Mouse (Mus musculus): Measurements from ENCODE around the gene Ldlrad1. TPM values are rescaled to one million over a fixed set of nuclear protein-coding genes. Genes with fewer than 3 reads are reported as not detected.

Ldlrad1 gene
- polyA plus RNA-seq, 1 experiment from 2014 or later = not detected

DNA sequence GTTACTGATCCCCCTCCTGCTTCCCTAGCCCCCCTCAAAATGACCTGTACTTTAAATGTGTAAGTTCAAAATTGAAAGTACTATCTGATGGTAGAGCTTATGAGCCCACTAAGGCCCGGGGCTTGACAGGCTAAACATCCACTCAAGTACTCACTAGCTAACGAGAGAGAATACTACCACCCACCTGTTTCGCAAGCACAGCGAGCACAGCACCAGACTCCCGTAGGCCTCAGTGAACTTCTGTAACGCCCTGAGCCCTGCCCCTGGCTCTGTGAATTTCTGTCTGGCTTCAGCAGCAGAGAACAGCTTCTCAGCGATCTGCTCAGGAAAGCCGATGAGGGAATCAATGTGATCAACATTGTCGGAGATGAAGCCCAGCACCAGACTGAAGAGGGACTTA, 38.1 kb downstream of the Ldlrad1 start:
- no peaks in the 10 kb centered on the region for H3K27me3 ChIP-seq
- H3K4me3 ChIP-seq = no peak overlapping the region
- peaks cover 56% of the 10 kb centered on the region for H3K4me1 ChIP-seq
- no peaks in the 10 kb centered on the region for H3K9me3 ChIP-seq
- H3K36me3 ChIP-seq = peaks cover 36% of the 10 kb centered on the region
- H3K4me2 ChIP-seq (replicated peaks) = no peak overlapping the region
- no peak for ATAC-seq (ENCODE audit: low FRiP score, low read depth)
- H3K27ac ChIP-seq = no peak overlapping the region
- no peak overlapping the region; the same call in 1 of the 2 replicates for H3K9ac ChIP-seq
- WGBS = 80% methylated on average over 9 of the region's 9 CpGs

- no peak for ATAC-seq (ENCODE audit: low FRiP score, low read depth)
- H3K4me3 ChIP-seq = no peak overlapping the region
- no peak overlapping the region for H3K4me2 ChIP-seq (replicated peaks)
- H3K9ac ChIP-seq = no peak overlapping the region
- H3K27me3 ChIP-seq = no peaks in the 10 kb centered on the region
- peaks cover 60% of the 10 kb centered on the region for H3K4me1 ChIP-seq
- peaks cover 28% of the 10 kb centered on the region for H3K36me3 ChIP-seq
- 89% methylated on average over 3 of the region's 3 CpGs for WGBS
- no peak overlapping the region for H3K27ac ChIP-seq
- no peaks in the 10 kb centered on the region for H3K9me3 ChIP-seq
Observed at GRCm38 (mm10) chr4:107248061-107248460, 39.1 kb downstream of the Ldlrad1 start.

GRCm38 (mm10) chr4:107249471-107249870, 40.5 kb downstream of the Ldlrad1 start:
- 51% methylated on average over 2 of the region's 2 CpGs for WGBS
- H3K27me3 ChIP-seq = no peaks in the 10 kb centered on the region

GRCm38 (mm10) chr4:107250494-107250893, 41.5 kb downstream of the Ldlrad1 start:
- peaks cover 9% of the 10 kb centered on the region; the same call in 1 of the 2 replicates for H3K36me3 ChIP-seq
- no peaks in the 10 kb centered on the region for H3K27me3 ChIP-seq
- WGBS = 25% methylated on average over 4 of the region's 4 CpGs
- no peak overlapping the region for H3K4me3 ChIP-seq
- H3K4me2 ChIP-seq (replicated peaks) = no peak overlapping the region
- no peaks in the 10 kb centered on the region for H3K9me3 ChIP-seq
- ATAC-seq (ENCODE audit: low FRiP score, low read depth) = no peak
- no peak overlapping the region for H3K9ac ChIP-seq
- peaks cover 60% of the 10 kb centered on the region for H3K4me1 ChIP-seq
- no peak overlapping the region for H3K27ac ChIP-seq

More at GRCm38 (mm10) chr4:107249471-107249870, 40.5 kb downstream of the Ldlrad1 start:
- no peak overlapping the region for H3K4me3 ChIP-seq
- H3K4me1 ChIP-seq = peaks cover 62% of the 10 kb centered on the region
- H3K27ac ChIP-seq = no peak overlapping the region
- H3K9ac ChIP-seq = no peak overlapping the region
- no peaks in the 10 kb centered on the region for H3K9me3 ChIP-seq
- peaks cover 15% of the 10 kb centered on the region for H3K36me3 ChIP-seq
- H3K4me2 ChIP-seq (replicated peaks) = no peak overlapping the region; the same call in 1 of the 2 replicates
- ATAC-seq (ENCODE audit: low FRiP score, low read depth) = no peak

DNA sequence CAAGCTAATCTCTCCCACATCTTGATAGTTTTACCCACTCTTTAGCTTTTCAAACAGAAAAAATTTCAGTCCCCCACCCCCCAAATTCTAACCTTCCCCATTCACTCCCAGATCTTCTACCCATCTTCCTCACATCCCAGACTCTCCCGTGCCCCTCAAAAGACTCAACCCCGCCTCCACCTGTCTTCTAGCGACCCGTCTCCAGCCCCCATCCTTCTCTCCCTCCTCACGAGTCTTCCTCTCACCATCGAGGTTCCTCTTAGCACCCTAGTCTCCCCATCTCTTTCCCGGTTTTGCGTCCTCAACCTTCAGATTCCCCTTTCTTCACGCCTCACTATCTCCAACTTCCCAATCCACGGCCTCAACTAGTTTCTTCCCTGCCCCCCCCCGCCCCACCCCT, 43.5 kb downstream of the Ldlrad1 start:
- no peaks in the 10 kb centered on the region for H3K36me3 ChIP-seq
- peak overlapping the region; percentile 85 for H3K4me3 ChIP-seq
- WGBS = under 1% methylated on average over 11 of the region's 11 CpGs
- H3K4me2 ChIP-seq (replicated peaks) = peak overlapping the region; percentile 80
- no peaks in the 10 kb centered on the region for H3K9me3 ChIP-seq
- peak overlapping the region; percentile 84 for H3K9ac ChIP-seq
- peaks cover 45% of the 10 kb centered on the region for H3K4me1 ChIP-seq
- peak overlapping the region; percentile 48; the same call in 1 of the 2 replicates for H3K27ac ChIP-seq
- no peak for ATAC-seq (ENCODE audit: low FRiP score, low read depth)
- H3K27me3 ChIP-seq = no peaks in the 10 kb centered on the region

- Histone ChIP-seq H3K27me3 (no peaks in the 10 kb centered on the region), H3K36me3 (no peaks in the 10 kb centered on the region), H3K9ac (peak within 1 kb of the TSS; percentile 85), H3K27ac (peak within 1 kb of the TSS; percentile 80), H3K4me3 (peak within 1 kb of the TSS; percentile 85), H3K9me3 (no peaks in the 10 kb centered on the region), H3K4me2 (replicated peaks) (peak within 1 kb of the TSS; percentile 80), H3K4me1 (peaks cover 37% of the 10 kb centered on the region)
- peak; percentile 97 for ATAC-seq (ENCODE audit: low FRiP score, low read depth)
- under 1% methylated on average over 87 of the region's 101 CpGs for WGBS
Observed at GRCm38 (mm10) chr4:107253125-107254091, 44.4 kb downstream of the Ldlrad1 start, which contains the start of the genes Lrrc42 and Hspb11. Gene Lrrc42, minus strand, starts transcription at chr4:107253532. Gene Hspb11, plus strand, starts transcription at chr4:107253593.

GRCm38 (mm10) chr4:107254414-107254813, 45.4 kb downstream of the Ldlrad1 start:
- no peaks in the 10 kb centered on the region for H3K27me3 ChIP-seq
- no peaks in the 10 kb centered on the region for H3K36me3 ChIP-seq
- peak overlapping the region; percentile 67 for H3K4me2 ChIP-seq (replicated peaks)
- 13% methylated on average over 3 of the region's 3 CpGs for WGBS
- peak overlapping the region; percentile 85 for H3K9ac ChIP-seq
- peaks cover 29% of the 10 kb centered on the region for H3K4me1 ChIP-seq
- H3K9me3 ChIP-seq = no peaks in the 10 kb centered on the region
- no peak for ATAC-seq (ENCODE audit: low FRiP score, low read depth)
- H3K4me3 ChIP-seq = peak overlapping the region; percentile 85
- peak overlapping the region; percentile 80 for H3K27ac ChIP-seq

- ATAC-seq (ENCODE audit: low FRiP score, low read depth) = no peak
- no peak overlapping the region for H3K27ac ChIP-seq
- no peaks in the 10 kb centered on the region for H3K4me1 ChIP-seq
- no peak overlapping the region for H3K4me2 ChIP-seq (replicated peaks)
- no peak overlapping the region for H3K9ac ChIP-seq
- H3K36me3 ChIP-seq = peaks cover 8% of the 10 kb centered on the region
- H3K9me3 ChIP-seq = peaks cover 3% of the 10 kb centered on the region
- H3K27me3 ChIP-seq = no peaks in the 10 kb centered on the region
- 43% methylated on average over 4 of the region's 4 CpGs for WGBS
- H3K4me3 ChIP-seq = no peak overlapping the region
Observed at GRCm38 (mm10) chr4:107260001-107260400, 51.0 kb downstream of the Ldlrad1 start.

Other genes starting within 250 kb of the Ldlrad1 start
- 97.2 and 99.5 TPM in 2 replicates for gene Mrpl37, start 142.3 kb upstream of the Ldlrad1 start, polyA plus RNA-seq (2015; fragmentation: Nextera tagmentation; extraction: Ambion mirVana)
- gene Cyb5rl, start 142.2 kb upstream of the Ldlrad1 start, polyA plus RNA-seq (2015; fragmentation: Nextera tagmentation; extraction: Ambion mirVana) = 7.0 and 7.3 TPM in 2 replicates
- gene Cdcp2, start 112.3 kb upstream of the Ldlrad1 start, polyA plus RNA-seq (2015; fragmentation: Nextera tagmentation; extraction: Ambion mirVana) = 0.08 TPM in 1 of 2 replicates, not detected in the other
- 423 and 430 TPM in 2 replicates for gene Tmem59, start 30.8 kb upstream of the Ldlrad1 start, polyA plus RNA-seq (2015; fragmentation: Nextera tagmentation; extraction: Ambion mirVana)
- gene Tceanc2, start 30.1 kb upstream of the Ldlrad1 start, polyA plus RNA-seq (2015; fragmentation: Nextera tagmentation; extraction: Ambion mirVana) = 29.1 and 32.7 TPM in 2 replicates
- gene Lrrc42, start 44.4 kb downstream of the Ldlrad1 start, polyA plus RNA-seq (2015; fragmentation: Nextera tagmentation; extraction: Ambion mirVana) = 102 and 103 TPM in 2 replicates
- 44.0 and 44.9 TPM in 2 replicates for gene Hspb11, start 44.4 kb downstream of the Ldlrad1 start, polyA plus RNA-seq (2015; fragmentation: Nextera tagmentation; extraction: Ambion mirVana)
- not detected in 2 replicates for gene Dio1, start 98.0 kb downstream of the Ldlrad1 start, polyA plus RNA-seq (2015; fragmentation: Nextera tagmentation; extraction: Ambion mirVana)
- gene Yipf1, start 105.2 kb downstream of the Ldlrad1 start, polyA plus RNA-seq (2015; fragmentation: Nextera tagmentation; extraction: Ambion mirVana) = 58.3 and 58.8 TPM in 2 replicates
- gene Ndc1, start 158.6 kb downstream of the Ldlrad1 start, polyA plus RNA-seq (2015; fragmentation: Nextera tagmentation; extraction: Ambion mirVana) = 32.7 and 35.6 TPM in 2 replicates
- gene Glis1, start 225.4 kb downstream of the Ldlrad1 start, polyA plus RNA-seq (2015; fragmentation: Nextera tagmentation; extraction: Ambion mirVana) = 10.9 and 12.5 TPM in 2 replicates